Mouse (Mus musculus) liver, embryonic 14.5 days (tissue): ENCODE measurements around the gene Dedd2.

Experiments used
- CTCF ChIP-seq: IDR thresholded peaks from 2 replicates; pipeline ENCODE4 v1.5.1; 2016; ENCODE audit warnings: antibody characterized with exemption, low read depth, control low read depth
- EP300 ChIP-seq: IDR thresholded peaks from 2 replicates; pipeline ENCODE4 v1.6.1; 2016; ENCODE audit warnings: antibody characterized with exemption, low read depth

DNA sequence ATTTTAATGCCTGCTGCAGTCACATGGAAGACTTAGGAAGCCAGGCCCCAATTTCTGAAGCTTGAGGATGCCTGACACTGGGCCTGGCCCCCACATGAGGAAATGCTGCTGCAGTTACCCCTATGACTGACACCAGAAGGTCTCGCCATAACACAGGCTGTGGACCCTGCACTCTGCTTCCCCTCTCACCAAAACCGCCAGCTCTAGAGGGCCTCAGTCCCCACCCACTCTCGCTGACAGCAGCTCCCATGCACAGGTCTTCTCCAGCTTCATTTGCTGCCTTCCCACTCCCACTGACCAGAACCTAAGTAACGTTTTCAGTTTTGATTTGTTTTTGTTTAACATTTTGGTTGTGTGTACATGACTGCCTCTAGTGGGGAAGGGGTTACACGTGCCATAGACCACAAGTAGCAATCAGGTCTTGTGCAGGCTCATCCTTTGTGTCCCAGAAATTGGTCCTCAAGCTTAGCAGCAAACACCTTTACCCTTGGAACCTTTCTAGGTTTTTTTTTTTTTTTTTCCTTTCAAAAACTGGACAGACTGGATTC is 11.8 kb upstream of the Dedd2 start:
- TF ChIP-seq CTCF (no peak), EP300 (no peak)
